Mouse (Mus musculus): ENCODE data around the gene Anapc1.
A peak's percentile ranks its signal among the peaks of the same experiment; 100 is the strongest.

Anapc1 gene

DNA sequence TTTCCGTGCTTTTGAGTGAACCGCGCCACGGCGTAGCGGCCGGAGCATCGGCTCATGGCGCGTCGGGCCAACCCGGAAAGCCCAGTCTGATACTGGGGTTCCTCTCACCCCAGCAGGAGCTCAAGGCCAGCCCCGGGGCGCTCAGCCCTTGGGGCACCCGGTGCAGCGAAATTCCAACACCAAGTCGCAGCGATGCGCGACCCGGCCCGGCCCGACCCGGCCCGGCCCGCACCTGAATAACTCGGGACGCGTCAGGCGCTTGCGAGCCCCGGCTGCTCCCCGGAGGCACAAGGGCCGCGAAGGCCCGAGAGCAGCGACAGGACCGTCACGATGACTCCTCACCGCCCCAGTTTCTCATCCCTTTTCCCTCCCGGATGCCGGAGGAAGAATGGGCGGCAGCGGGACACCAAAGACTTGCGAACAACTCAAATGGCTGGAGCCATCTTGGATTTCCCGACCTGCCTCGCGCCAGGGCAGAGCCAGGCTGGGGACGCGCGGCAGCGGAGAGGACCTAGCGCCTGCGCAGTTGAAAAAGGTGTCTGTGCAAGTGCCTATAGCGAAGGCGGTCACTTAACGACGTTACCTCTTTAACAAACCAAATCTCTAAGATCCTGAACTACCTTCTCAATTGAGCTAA lies at the start of gene Anapc1:
Gene Anapc1, minus strand, starts transcription at position 471 of the 637 bp plus-strand sequence.
- DNase-seq: peak; percentile 95

DNA sequence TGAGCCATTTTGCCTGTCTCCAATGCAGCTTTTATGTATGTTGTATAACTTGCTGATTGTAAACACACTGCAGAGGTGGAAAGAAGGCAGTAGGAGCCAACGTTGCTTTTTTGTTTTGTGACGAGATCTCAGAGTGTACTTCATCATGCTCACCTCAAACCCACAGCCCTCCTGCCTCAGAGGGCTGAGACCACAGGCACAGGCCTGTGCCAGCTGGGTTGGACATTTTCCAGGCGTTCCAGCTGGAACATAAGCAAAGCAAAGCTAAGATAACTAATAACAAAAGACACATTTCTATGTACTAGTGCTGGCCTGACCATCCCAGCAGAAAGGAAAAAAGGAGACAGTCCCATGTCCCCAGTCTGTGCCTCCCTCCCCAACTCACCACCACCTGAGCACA lies 47.9 kb upstream of the Anapc1 start:
- DNase-seq: no peak

DNA sequence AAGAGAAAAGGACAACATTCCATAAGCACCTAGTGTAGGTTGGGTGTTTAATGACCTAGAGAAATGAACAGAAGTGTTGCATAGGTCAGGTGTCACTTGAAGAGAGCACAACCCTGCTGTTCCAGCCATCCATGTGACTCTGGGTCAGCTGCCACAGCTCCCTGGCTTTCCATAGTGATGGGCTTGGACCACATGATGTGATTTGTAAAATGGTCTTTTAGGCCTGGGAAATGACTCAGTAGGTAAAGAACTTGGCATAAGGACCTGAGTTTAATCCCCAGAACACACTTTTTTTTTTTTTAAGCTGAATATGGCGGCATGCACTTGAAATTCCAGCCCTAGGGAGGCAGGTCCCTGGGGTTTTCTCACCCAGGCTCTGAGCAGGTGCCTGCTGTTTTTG lies 44.8 kb upstream of the Anapc1 start:
- DNase-seq: no peak

DNA sequence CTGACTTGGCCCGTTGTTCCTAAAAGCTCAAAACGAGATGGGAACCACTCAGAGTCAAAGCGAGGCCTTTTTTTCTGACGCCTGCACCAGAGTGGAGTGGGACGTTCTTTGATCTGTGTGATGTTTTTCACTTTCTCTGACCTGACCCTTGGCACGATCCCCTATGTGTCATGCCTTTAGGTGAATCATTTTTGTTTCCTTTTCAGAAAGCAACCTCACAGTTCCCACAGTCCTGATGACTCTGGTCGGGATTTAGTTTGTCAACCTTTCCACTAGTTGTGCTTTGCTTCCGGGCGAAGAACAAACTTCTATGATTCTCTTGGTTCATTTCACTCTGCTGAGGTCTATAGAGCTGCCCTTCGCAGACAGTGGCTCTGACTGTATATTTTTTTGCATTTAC lies 44.3 kb upstream of the Anapc1 start:
- no peak for DNase-seq

DNA sequence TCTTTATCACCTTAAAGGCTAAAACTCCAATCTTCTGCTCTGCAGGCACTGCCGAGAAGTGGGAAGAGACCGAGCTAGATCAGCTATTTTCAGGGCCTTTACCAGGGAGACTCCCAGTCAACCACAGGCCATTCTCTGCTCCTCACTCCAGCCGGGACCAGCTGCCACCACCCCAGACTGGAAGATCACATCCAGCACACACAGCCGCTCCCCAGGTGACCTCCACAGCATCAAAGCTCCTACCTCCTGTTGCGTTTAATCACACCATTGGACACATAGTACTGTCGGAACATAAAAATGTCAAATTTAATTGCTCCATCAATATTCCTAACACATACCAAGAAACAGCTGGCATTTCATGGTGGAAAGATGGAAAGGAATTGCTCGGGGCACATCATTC lies 42.0 kb upstream of the Anapc1 start:
- no peak for DNase-seq

DNA sequence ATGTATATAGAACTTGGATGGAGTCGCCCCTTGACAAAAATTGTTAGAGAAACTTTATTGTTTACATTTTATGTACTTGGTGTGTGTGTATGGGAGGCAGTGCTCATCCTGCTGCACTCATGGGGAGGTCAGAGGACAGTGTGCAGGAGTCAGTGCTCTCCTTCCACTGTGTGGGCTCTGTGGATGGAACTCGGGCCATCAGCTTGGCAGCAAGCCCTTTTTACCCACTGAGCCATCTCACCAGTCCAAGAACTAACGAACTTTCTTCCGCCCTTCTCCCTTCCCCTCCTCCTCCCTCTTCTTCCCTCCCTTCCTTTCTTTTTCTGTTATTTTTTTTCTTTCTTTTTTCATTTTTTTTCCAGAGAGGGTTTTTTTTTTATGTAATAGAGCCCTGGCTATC lies 40.9 kb upstream of the Anapc1 start:
- no peak for DNase-seq

DNA sequence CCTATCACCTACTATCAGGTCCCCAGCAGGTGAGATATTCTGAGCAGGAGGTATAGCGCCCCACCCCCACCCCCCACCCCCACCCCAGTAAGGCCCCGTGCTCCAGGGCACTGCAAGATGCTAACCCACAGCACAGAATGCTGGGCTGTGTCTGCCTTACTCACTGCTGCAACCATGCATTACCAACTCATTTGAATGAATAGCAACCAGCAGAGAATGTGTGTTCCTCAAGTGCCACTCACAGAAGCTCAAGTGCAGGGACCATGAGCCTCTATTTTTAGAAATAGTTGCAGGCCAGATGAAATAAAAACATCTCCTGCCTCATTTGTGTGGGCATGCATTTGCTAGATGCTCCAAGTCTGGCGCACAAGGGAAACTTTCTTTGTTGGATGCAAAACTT lies 40.4 kb upstream of the Anapc1 start:
- DNase-seq: no peak

DNA sequence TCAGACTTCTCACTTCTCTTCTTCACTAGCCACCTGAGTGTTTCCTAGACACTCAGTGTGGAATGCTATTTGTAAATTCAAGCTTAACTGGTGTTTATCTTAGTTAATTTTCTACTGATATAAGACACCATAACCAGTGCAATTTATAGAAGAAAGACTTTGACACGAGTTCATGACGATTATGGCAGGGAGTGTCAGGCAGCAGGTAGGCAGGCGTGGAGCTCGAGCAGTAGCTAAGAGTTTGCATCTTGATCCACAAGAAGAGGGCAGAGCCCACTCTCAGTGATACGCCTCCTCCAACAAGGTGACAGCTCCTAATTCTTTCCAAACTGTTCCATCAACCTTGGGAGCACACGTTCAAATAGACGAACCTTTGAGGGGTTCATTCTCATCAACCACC lies 39.4 kb upstream of the Anapc1 start:
- no peak for DNase-seq

DNA sequence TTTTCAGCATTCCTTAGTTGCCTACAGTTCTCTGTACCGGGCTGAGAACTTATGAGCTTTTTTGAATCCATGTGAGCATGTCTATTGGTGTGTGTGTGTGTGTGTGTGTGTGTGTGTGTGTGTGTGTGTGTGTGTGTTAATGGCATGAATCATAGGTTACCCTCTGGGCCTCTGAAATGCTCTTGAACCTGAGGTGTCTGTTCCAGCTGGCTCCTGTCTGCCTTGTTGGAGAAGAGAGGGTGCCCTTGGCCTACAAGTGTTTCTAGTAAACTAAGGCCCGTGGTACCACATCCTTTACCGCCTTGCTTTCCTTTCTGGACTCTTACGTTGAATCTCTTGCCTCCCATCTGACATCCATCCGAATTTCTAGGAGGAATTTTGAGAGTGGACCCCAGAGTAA lies 38.9 kb upstream of the Anapc1 start:
- no peak for DNase-seq

DNA sequence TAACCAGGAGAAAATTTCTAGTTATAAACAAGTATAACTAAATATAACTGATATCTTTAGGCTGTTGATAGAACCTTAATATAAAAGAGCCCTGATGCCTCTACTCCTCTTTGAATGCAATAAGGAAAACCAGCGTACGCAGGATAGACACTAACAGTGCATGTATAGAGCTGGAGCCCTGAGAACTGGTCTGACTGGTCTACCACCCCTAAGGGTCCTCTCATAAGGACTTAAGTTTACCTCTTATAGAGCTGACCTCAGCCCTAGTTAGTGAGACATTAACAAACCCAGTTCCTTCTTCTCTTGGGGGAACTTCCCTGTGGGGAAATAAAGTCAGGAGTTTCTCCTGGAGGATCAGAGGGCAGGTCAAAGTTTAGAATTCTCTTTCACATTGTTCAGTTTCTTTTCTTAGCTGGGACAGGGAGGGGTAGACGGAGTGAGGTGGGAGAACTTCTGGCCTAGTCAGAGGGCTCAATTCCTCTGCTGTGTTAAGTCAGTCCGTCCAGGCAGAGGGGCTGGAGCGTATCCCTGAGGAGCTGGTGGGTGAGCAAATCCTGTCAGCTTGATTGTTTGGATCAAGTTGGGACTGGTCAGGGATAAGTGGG lies 35.0 kb upstream of the Anapc1 start:
- DNase-seq: no peak

DNA sequence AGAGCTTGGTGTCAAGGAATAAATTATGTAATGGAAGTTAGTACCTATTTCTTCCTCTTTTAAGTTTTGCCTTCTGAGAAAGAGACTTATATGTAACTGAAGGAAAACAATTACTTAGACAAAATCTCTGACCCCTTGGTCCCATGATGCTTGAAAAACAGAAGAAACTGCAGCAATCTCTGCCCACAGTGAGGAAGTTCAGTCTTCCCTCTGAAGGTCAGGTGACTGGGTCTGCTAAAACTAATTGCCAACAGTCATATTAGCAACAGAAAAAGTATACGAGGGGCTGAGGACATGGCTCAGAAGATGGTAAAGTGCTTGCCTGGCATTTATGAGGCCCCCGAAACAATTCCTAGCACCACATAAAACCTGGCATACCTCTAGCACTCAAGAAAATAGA lies 32.2 kb upstream of the Anapc1 start:
- no peak for DNase-seq

DNA sequence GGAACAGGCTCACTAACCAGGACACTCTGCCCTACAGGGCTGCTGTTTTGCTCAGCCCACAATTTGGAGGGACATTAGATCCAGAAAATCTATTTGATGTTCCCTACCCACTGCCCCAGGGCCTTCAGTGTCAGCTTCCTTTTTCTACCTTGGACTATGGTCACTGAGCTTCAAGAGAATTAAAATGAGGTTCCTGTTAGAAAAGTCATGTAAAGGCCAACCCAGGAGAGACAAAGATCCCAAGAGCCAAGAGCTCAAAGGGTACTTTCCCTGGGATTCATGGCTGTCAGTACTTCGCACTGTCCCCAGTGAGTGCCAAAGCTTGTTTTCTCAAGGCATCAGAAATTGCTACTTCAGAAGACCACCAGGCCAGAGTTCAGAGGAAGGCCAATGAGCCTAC lies 28.8 kb upstream of the Anapc1 start:
- DNase-seq: no peak

DNA sequence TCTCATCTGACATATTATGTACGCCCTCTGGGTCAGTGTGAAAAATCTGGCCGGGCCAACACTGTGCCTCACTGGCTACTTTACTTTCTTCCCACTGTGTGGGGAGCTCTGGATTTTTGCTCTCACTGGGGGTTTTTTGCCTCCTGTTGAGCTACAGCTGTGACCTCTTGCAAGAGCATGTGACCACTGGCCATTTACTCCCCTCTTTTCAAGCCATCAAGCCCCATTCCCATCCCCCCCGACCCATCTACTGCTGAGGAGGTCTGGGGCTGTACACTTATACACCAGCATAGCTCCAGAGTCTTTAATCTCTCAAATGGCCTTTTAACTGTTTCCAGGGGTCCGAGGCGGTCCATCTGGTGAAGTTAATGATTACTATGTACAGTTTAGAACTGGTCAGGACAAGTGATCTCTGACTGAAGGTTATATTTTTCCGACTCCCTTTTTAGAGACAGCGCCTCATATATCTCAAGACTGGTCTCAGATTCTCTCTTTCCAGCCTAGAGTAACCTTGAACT lies 27.6 kb upstream of the Anapc1 start:
- peak; percentile 59 for DNase-seq

DNA sequence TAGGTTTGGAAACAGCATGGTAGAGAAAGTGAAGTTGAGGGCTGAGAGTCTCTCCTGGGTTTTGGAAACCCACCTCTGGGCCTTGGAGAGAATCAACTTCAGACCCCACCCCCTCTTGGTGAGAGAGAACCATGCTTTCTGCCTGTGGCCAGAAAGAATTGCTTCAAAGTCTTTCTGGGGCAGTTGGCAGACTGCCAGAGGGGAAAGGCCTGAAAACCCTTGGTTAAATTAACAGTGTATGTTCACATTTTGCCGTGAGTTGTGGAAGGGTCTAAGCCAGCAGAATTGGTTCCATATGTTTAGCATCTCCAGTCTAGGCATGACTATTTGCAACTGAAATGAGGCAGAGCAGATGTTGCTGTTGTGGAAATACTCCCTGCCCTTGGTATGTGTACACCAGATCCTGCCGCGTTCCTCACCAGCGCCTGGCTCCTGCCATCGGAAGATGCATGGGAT lies 26.4 kb upstream of the Anapc1 start:
- peak; percentile 92 for DNase-seq

DNA sequence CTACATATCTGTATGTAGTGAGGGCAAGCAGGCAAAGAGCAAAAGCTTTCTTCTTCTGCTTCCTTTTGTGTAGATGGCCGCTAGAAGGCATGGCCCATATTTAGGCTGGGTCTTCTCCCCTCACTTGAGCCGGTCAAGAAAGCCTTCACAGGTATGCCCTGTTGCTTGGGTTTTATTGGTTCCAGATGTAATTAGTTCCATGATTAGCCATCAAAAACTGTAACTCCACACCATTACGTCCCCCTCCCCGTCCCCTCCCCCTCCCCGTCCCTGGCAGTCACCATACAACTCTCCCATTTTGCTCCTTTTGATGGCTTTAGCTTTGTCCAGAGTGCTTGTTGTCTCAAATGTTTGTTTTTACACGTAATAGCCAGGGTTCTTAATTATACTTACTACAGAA lies 25.7 kb upstream of the Anapc1 start:
- peak; percentile 40 for DNase-seq

DNA sequence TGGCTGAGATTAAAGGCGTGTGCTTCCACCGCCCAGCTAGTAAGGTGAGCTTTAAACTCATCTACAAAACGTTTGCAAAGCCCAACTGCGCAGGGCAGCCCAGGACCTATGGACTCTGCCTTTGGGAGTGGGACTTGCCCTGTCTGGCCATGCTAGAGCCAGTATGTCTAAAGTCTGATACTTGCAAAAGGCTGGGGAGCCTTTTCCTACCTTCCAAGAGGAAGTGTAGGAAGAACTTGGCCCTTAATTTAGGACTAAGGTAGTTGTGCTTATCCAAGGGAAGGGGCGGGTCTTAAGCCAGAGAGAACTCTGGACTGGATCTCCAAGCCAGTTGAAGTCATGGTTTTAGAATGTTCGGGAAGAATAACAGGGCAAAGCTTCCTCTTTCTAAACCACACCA lies 23.4 kb upstream of the Anapc1 start:
- no peak for DNase-seq

DNA sequence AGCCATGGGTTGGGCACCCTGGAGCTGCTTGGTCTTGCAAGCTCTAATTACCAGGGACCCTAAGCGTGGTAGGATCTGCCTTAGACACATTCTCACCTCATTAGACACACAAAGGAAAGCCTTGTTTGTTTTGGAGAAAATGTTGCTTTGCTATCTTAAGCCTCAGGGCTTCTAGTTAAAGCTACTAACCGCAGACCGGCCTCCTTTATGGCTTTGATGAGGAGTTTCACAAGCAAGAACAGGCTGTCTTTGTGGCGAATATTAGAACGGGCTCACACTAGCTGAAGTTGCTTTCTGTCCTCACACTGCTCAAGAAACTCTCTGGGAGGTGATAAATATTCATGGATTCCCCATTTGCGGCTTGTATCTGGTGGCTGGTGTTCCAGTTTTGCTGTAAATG lies 22.1 kb upstream of the Anapc1 start:
- no peak for DNase-seq

DNA sequence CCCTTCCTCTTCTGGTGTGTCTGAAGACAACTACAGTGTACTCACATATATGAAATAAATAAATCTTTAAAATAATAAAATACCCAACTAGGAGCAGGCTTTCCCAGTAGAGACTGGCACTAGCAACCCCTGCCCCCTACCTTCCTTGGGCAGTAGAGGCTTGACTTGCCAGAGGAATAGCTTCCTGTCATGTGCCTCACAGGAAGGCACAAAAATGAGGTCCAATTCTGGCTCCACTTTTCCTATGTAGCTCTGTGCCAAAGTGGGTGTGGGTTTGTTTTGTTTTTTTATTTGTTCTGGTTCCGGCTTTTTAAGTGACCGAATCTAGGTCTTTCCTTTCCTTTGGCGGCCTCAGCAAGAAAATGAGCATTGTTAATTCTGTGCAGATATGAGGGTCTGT lies 17.3 kb upstream of the Anapc1 start:
- DNase-seq: no peak

DNA sequence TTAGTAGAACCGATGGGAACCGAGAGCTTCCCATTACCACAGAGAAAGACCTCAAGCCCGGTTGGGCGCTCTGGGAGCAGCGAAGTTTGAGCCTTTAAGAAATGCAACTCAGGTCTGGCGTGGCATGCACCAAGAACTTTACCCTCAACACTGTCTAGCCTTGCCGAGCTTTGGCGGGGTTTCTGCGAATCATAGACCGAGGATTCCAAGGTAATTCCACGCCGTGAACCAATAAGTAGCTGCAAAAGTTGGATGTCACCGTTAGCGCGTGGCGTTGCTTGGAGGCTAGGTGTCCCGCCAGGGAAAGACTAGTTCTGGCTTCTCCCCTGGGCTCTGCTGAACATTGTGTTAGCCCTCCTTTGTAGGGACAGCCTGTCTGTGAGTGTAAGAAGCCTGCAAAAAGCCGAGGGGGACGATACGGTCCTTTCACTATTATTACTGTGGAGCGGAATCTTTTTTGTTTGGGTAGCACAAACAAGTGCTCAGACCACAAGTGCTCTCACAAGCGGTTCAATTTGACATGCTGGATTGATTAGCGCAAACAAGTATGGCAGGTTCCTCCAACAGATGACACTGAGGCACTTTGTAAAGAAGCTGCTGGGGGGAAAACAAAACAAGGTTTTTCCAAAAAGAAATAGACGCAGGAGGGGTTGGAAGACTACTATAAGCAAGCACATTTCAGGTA lies 12.2 kb upstream of the Anapc1 start:
- peak; percentile 72 for DNase-seq

DNA sequence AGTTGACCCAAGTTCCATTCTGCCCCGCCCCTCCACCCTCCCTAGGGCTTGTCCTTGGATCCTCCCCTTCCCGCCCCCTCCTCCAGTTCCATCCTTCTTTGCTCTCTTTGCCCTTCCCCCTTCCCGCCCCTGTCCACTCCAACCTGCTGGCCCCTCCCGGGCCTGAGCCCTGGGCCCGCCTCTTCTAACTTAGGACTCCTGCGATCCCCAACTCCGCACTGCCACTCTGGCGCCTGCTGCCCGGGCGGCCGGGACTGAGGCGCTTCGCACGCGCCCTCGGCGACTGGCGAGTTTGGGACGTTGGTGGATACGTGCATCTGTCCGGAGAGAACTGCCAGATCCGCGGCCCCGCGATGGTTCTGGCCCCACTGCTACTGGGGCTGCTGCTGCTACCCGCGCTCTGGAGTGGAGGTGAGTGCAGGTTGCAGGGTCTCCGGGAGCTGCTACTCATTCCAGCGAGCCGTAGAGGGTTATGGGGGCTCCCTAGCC lies 11.5 kb upstream of the Anapc1 start, which contains the start of gene Mertk:
Gene Mertk, plus strand, starts transcription at position 264 of the 489 bp plus-strand sequence.
- DNase-seq: peak; percentile 94

DNA sequence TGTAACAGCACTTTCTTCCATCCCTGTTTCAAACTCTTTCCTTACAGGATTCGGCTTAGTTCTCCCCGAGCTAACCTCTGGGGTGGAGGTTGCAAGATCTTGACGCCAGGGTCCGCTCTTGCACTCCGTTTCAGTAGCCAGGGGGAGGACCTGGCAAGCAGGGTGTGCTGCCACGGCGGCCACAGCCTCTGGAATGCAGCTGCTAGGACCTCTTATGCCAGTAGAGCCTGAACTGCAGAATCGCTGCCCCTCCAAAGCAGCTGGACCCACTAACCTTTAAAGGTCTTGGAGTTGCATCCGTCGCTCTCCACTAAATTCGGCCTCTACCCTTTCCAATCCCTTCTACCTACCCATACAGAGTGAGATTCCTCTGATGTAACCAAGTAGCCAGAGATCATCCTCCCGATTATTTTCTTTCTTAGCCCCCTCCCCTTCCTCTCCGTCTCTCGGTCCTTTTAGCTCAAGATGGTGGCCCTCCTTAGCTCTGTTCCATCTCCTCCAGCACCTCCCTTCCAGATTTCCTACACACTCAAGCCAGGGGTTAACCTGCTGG lies 11.0 kb upstream of the Anapc1 start:
- DNase-seq: peak; percentile 93

DNA sequence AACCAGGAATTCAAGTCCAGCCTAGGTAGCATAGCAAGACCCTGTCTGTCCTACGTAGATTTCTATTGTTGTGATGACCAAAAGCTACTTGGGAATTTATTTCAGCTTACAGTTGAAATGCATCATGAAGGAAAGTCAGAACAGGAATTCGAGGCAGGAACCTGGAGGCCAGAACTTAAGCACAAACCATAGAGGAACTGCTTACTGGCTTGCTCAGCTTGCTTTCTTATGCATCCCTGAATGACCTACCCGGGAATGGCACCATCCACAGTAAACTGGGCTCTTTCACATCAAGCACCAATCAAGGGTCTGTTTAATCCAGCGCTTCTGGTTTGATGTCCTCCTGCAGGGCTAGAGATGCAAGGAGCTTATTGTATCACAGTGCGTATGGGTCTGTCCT lies 10.4 kb upstream of the Anapc1 start:
- no peak for DNase-seq

DNA sequence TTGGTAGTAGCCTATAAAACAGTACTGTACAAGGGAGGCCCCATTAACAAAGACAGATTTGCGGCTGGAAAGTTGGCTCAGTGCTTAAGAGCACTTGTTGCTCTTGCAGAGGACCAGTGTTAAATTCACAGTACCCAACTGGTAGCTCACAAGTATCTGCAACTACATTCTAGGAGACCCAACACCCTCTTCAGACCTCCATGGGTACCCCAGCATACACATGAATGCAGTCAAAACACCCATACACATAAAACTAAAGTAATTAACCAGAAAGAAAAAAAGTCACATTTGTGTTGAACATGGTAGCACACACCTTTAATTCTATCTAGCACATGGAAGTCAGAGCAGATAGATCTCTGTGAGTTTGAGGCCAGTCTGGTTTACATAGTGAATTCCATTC lies 9.9 kb upstream of the Anapc1 start:
- no peak for DNase-seq

DNA sequence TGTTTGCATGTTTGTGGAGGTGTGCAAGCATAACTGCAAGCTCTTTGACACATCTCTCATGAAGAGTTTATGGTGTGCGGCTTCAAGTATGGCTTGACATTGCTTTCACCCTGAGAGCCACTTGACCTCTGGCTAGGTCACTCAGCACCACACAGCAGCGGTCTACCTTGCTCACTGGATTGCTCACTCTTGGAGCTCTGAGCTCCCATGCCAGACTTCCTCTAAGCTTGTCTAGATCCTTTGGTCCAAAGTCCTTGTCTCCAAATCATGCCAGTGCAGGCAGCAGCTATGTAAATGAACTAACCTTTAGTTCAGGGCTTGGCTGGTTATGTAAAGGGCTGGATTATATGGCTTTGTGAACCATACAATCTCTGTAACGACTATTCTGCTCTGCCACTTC lies 9.2 kb upstream of the Anapc1 start:
- no peak for DNase-seq
